Mouse (Mus musculus) hindbrain, embryonic 10.5 days (tissue): ENCODE results near the gene Ipo9. TPM values are rescaled to one million over a fixed set of nuclear protein-coding genes. Genes with fewer than 3 reads are reported as not detected.
"Not testable (repeated sequence)": the region's sequence is repeated elsewhere in the genome, so short reads cannot be mapped to it uniquely, and the experiment has no call there.

Experiments
- DNase-seq: peaks from one replicate; pipeline ENCODE4 v3.0.0-alpha.2; 2017; ENCODE audit warnings: low spot score
- H3K27ac ChIP-seq: fragments of 300-500 bp; sonication (generic); 2 replicates; pipeline ENCODE4 v1.5.1; 2016; ENCODE audit warnings: mild to moderate bottlenecking, moderate library complexity
- H3K27me3 ChIP-seq: fragments of 300-500 bp; sonication (generic); 2 replicates; pipeline ENCODE4 v1.6.1; 2016; ENCODE audit warnings: mild to moderate bottlenecking; ENCODE audit not compliant: poor library complexity, insufficient read depth, severe bottlenecking
- H3K36me3 ChIP-seq: fragments of 300-500 bp; sonication (generic); 2 replicates; pipeline ENCODE4 v1.6.1; 2016; ENCODE audit warnings: mild to moderate bottlenecking, moderate library complexity
- H3K4me1 ChIP-seq: fragments of 300-500 bp; sonication (generic); replicated peaks from 2 replicates; pipeline ENCODE4 v1.6.1; 2016; ENCODE audit warnings: mild to moderate bottlenecking
- H3K4me3 ChIP-seq: fragments of 300-500 bp; sonication (generic); 2 replicates; pipeline ENCODE4 v1.5.1; 2016; ENCODE audit warnings: mild to moderate bottlenecking, moderate library complexity
- H3K9me3 ChIP-seq: fragments of 300-500 bp; sonication (generic); 2 replicates; pipeline ENCODE4 v1.6.1; 2016; ENCODE audit warnings: mild to moderate bottlenecking, moderate library complexity
- WGBS: fragments of 180-500 bp; shearing (Covaris S2); methylation state at CpG from one replicate; pipeline ENCODE4 v1.1.7; 2016; 5-methylcytosine and 5-hydroxymethylcytosine counted together
- polyA plus RNA-seq: library from polyadenylated mRNA; unstranded; fragments of >200 nt; fragmentation: Nextera tagmentation; extraction: Ambion mirVana; gene quantifications from 2 replicates; pipeline ENCODE4 v1.2.1, GENCODE M21; 2016

Ipo9 gene
- polyA plus RNA-seq, 1 experiment from 2014 or later: 164 TPM

GRCm38 (mm10) chr1:135413996-135414395 is 16.3 kb downstream of the Ipo9 start:
- Histone ChIP-seq H3K4me1 (no peaks in the 10 kb centered on the region), H3K9me3 (no peaks in the 10 kb centered on the region), H3K4me3 (no peak overlapping the region), H3K27ac (no peak overlapping the region), H3K27me3 (no peaks in the 10 kb centered on the region), H3K36me3 (peaks cover 100% of the 10 kb centered on the region)
- DNase-seq: no peak

- H3K4me1 ChIP-seq: no peaks in the 10 kb centered on the region
- no peak for DNase-seq
- peaks cover 100% of the 10 kb centered on the region for H3K36me3 ChIP-seq
- no peak overlapping the region for H3K4me3 ChIP-seq
- WGBS: 83% methylated on average over 4 of the region's 4 CpGs
- no peak overlapping the region for H3K27ac ChIP-seq
- H3K27me3 ChIP-seq: no peaks in the 10 kb centered on the region
- H3K9me3 ChIP-seq: no peaks in the 10 kb centered on the region
Observed at GRCm38 (mm10) chr1:135412130-135412529, 18.2 kb downstream of the Ipo9 start.

GRCm38 (mm10) chr1:135410967-135411366 is 19.3 kb downstream of the Ipo9 start:
- no peak overlapping the region for H3K27ac ChIP-seq
- peaks cover 100% of the 10 kb centered on the region for H3K36me3 ChIP-seq
- no peaks in the 10 kb centered on the region for H3K4me1 ChIP-seq
- DNase-seq: no peak
- H3K9me3 ChIP-seq: no peaks in the 10 kb centered on the region
- H3K4me3 ChIP-seq: no peak overlapping the region
- 85% methylated on average over 2 of the region's 2 CpGs for WGBS
- no peaks in the 10 kb centered on the region for H3K27me3 ChIP-seq

- no peak for DNase-seq
- Histone ChIP-seq H3K4me3 (no peak overlapping the region), H3K27me3 (no peaks in the 10 kb centered on the region), H3K36me3 (peaks cover 100% of the 10 kb centered on the region), H3K4me1 (no peaks in the 10 kb centered on the region), H3K9me3 (no peaks in the 10 kb centered on the region), H3K27ac (no peak overlapping the region)
- 98% methylated on average over 4 of the region's 4 CpGs for WGBS
Observed at GRCm38 (mm10) chr1:135408973-135409372, 21.3 kb downstream of the Ipo9 start.

GRCm38 (mm10) chr1:135405356-135405755 is 24.9 kb downstream of the Ipo9 start:
- Histone ChIP-seq H3K9me3 (no peaks in the 10 kb centered on the region), H3K27me3 (no peaks in the 10 kb centered on the region), H3K27ac (no peak overlapping the region), H3K4me3 (no peak overlapping the region), H3K4me1 (no peaks in the 10 kb centered on the region), H3K36me3 (peaks cover 100% of the 10 kb centered on the region)
- DNase-seq: no peak
- 91% methylated on average over 7 of the region's 7 CpGs for WGBS

- Histone ChIP-seq H3K4me3 (no peak overlapping the region), H3K9me3 (no peaks in the 10 kb centered on the region), H3K27ac (no peak overlapping the region), H3K4me1 (no peaks in the 10 kb centered on the region), H3K36me3 (peaks cover 100% of the 10 kb centered on the region), H3K27me3 (no peaks in the 10 kb centered on the region)
- 94% methylated on average over 3 of the region's 3 CpGs for WGBS
- DNase-seq: no peak
Observed at GRCm38 (mm10) chr1:135401452-135402110, 28.7 kb downstream of the Ipo9 start.

GRCm38 (mm10) chr1:135399466-135399865 is 30.8 kb downstream of the Ipo9 start:
- Histone ChIP-seq H3K36me3 (peaks cover 100% of the 10 kb centered on the region), H3K4me3 (no peak overlapping the region), H3K27ac (no peak overlapping the region), H3K4me1 (no peaks in the 10 kb centered on the region), H3K9me3 (no peaks in the 10 kb centered on the region), H3K27me3 (no peaks in the 10 kb centered on the region)
- DNase-seq: no peak
- 96% methylated on average over 5 of the region's 5 CpGs for WGBS

- Histone ChIP-seq H3K9me3 (no peaks in the 10 kb centered on the region), H3K36me3 (peaks cover 88% of the 10 kb centered on the region), H3K4me3 (no peak overlapping the region), H3K27me3 (no peaks in the 10 kb centered on the region), H3K4me1 (no peaks in the 10 kb centered on the region), H3K27ac (no peak overlapping the region)
- 90% methylated on average over 9 of the region's 9 CpGs for whole genome bisulfite sequencing
- no peak for DNase-seq
Observed at GRCm38 (mm10) chr1:135385161-135385560, 45.1 kb downstream of the Ipo9 start.

GRCm38 (mm10) chr1:135384171-135384570 is 46.1 kb downstream of the Ipo9 start:
- no peak for DNase-seq
- H3K4me1 ChIP-seq: no peaks in the 10 kb centered on the region
- no peak overlapping the region for H3K27ac ChIP-seq
- 97% methylated on average over 5 of the region's 5 CpGs for WGBS
- peaks cover 78% of the 10 kb centered on the region for H3K36me3 ChIP-seq
- H3K27me3 ChIP-seq: no peaks in the 10 kb centered on the region
- no peaks in the 10 kb centered on the region for H3K9me3 ChIP-seq
- no peak overlapping the region for H3K4me3 ChIP-seq

GRCm38 (mm10) chr1:135381560-135381959 is 48.7 kb downstream of the Ipo9 start:
- not testable (repeated sequence) for H3K27ac ChIP-seq, H3K4me3 ChIP-seq, H3K27me3 ChIP-seq, H3K4me1 ChIP-seq, DNase-seq, H3K9me3 ChIP-seq
- peaks cover 52% of the 10 kb centered on the region for H3K36me3 ChIP-seq
- WGBS: 56% methylated on average over 6 of the region's 6 CpGs

GRCm38 (mm10) chr1:135380071-135380991 is 50.0 kb downstream of the Ipo9 start:
- Histone ChIP-seq H3K27me3 (no peaks in the 10 kb centered on the region), H3K4me1 (peaks cover 3% of the 10 kb centered on the region), H3K9me3 (no peaks in the 10 kb centered on the region), H3K27ac (0 out of 2 replicates have a peak overlapping the region, but pooled peaks have one; percentile 29), H3K4me3 (no peak overlapping the region), H3K36me3 (peaks cover 39% of the 10 kb centered on the region)
- DNase-seq: no peak
- WGBS: 85% methylated on average over 15 of the region's 15 CpGs

- peaks cover 15% of the 10 kb centered on the region for H3K4me1 ChIP-seq
- peaks cover 27% of the 10 kb centered on the region for H3K36me3 ChIP-seq
- no peaks in the 10 kb centered on the region for H3K9me3 ChIP-seq
- DNase-seq: no peak
- H3K27me3 ChIP-seq: no peaks in the 10 kb centered on the region
- H3K4me3 ChIP-seq: no peak overlapping the region
- no peak overlapping the region for H3K27ac ChIP-seq
- WGBS: 59% methylated on average over 2 of the region's 2 CpGs
Observed at GRCm38 (mm10) chr1:135379048-135379447, 51.3 kb downstream of the Ipo9 start.

GRCm38 (mm10) chr1:135378576-135378975 is 51.7 kb downstream of the Ipo9 start:
- 71% methylated on average over 9 of the region's 9 CpGs for WGBS

More at GRCm38 (mm10) chr1:135378576-135378975, 51.7 kb downstream of the Ipo9 start:
- no peak for DNase-seq
- no peak overlapping the region for H3K4me3 ChIP-seq
- H3K27me3 ChIP-seq: no peaks in the 10 kb centered on the region
- H3K4me1 ChIP-seq: peaks cover 19% of the 10 kb centered on the region
- H3K36me3 ChIP-seq: peaks cover 22% of the 10 kb centered on the region
- no peaks in the 10 kb centered on the region for H3K9me3 ChIP-seq
- H3K27ac ChIP-seq: no peak overlapping the region
